Mouse (Mus musculus): ENCODE results near the gene Fancm.
A peak's percentile ranks its signal among the peaks of the same experiment; 100 is the strongest.
"Not testable (repeated sequence)": the region's sequence is repeated elsewhere in the genome, so short reads cannot be mapped to it uniquely, and the experiment has no call there.

Gene Fancm

DNA sequence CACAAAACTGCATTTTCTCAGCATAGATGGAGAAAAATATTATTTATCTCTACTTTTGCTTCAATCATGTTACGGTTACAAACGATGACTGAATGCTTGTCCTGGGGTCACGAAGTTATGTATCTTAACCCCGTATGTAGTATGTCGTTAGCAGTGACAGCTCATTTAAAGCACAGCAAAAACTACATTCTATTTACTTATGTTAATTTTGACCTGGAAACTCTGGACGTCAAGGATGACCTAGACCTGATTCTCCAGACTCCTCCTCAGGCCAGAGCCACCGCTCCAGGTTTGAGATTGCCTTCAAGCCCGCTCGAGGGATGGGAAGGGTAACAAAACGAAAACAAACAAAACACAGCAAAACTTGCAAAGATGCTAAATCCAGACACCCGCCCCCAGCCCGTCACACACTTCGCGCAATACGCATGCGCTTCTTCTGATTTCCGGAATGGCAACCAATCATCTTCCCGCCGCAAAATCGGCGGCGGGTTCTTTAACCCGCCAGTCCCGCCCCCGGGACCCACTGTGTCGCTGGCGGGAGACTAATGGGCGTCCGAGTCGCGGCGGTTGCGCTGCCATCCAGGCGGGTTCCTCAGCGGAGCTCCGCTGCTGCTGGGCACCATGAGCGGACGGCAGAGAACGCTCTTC is at the start of gene Fancm:
TSS of gene Fancm (plus strand) at position 519 of the 648 bp plus-strand sequence.
- peak; percentile 88 to 91 for DNase-seq

DNA sequence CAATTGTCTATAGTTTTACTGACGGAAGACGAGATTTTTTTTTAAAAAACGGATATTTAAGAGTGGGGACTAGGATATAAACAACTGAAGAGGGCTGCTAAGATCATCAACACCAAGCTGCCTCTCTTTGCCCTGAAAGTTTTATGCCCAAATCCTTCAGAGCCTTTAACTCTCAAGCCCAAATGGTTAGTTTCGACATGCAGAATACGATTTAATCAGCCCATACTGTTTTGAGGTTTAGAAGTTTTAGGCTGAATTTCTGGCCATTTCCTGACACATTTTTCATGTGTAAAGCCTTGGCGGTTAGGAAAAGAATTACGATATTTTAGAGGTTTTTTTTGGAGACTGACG is 39.6 kb upstream of the Fancm start:
- DNase-seq = no peak

DNA sequence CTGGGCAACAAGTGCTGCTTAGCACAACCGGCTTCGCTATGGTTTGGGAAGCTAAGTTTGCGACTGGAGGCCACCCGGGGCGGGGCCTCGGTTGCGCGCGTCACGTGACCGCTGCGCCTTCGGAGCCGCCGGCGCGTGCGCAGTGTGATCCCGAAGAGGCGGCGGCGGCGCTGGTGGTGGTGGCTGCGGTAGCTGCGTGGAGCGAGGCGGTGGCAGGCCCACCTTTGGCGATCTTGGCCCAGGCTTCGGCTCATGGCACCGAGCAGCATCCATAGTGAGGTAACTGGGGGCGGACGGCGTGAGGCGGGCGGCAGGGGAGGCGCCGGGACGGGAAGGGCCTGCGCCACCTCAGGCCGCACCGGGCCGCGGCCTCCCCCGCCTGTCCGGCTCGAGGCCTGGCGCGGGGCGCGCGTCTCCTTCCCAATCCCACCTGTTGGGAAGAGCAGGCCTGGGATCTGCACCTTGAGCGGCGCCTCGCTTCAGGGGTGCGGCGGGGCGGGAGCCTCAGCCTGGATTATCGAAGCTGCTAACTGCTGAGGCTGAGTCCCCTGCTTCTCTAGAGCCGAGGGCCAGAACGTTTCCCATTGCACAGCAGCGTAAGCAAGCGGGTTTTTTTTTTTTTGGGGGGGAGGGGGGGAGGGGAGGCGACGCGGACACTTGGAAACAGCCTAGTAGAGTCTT is 39.1 kb upstream of the Fancm start, which contains the start of gene Prpf39:
TSS of gene Prpf39 (plus strand) at position 144 of the 681 bp plus-strand sequence.
- DNase-seq = peak; percentile 90 to 92

- DNase-seq = no peak
Observed at GRCm38 (mm10) chr12:65036892-65037545, 38.4 kb upstream of the Fancm start.

DNA sequence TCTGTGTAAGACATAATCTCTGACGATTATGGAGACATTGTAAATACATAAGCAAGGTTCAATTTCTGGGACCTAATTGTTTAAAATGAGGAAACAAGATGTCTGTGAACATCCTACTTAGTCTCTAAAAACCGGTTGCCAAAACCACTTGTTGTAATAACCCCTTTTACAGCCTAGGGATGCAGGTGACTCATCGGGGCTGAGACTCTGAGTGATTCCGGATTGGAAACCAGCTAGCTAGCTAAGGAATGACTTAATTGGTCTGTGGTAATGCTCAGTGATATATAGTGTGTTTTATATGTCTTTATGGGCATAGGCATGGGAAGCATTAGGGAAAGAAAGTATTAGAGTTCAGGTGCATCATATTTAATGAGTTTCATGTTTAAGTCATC is 37.9 kb upstream of the Fancm start:
- DNase-seq = no peak

GRCm38 (mm10) chr12:65048799-65049198 is 26.6 kb upstream of the Fancm start:
- DNase-seq = no peak

DNA sequence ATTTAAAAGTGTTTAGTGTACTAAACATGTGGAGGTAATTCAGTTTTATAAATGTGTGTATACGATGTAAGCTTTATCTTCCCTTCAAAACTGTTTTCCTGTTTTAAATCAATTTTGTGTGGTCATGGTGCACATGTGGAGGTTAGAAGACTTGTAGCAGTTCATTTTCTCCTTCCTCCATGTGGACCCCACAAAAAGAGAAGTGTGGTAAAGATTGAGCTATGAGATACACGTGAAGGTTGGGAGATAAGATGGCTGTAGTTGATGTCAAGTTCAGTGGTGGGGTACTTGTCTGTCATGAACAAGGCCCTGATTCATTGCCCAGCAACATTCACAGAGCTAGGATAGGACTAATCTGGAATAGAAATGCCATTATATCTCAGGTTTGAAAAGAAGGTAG is 17.2 kb upstream of the Fancm start:
- no peak for DNase-seq

DNA sequence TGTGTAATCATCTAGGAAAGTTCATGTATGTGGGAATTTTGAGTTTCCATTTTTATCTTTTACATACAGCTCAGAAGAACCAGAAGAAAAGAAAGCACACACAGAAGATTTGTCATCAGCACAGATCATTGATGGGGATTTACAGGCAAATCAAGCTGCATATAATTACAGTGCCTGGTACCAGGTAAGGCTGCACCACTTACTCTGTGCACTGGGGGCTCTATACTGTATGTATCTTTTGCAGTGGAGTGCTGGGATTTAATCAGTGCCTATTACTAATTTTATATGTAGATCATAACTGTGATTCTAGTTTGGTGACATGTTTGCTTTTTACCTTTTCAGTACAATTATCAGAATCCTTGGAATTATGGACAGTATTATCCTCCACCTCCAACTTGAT is 14.3 kb upstream of the Fancm start:
- DNase-seq = no peak

GRCm38 (mm10) chr12:65065241-65065640 is 10.2 kb upstream of the Fancm start:
- peak; percentile 9 to 20 for DNase-seq

DNA sequence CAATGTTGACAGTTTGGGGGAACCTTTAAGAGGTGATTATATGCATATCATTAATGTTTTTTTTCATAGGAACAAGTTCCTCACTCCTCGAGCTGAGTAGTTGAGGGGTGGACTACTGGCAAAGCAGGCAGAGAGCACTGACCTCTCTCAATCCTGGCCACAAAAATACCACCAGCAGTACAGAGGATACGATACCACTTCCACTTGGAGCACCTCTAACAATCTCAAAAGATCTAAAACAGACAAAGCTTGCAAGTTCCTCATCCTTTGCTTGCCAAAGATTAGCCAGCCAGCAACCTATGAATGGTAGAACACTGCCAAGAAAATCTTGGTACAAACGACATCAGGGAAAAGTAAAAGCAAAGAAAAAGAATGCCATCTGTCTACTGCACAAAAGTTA is 9.2 kb upstream of the Fancm start:
- no peak for DNase-seq

DNA sequence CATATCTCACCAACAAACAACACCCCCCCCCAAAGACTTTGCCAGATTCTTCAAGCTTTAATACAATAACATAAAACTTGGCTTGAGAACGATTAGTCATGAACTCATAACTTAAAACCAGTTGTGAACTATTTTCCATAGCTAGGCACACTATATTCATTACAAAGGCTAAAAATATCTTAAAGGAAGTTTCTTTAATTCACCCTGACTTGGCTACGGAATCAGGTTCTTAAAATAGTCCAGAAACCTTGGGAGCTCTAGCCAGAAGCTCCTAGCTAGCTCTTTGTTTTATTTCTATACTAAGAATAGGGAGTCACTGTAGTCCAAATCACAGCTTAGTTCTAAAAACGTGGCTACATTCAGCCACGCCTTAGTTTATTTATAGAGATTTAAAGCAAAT is 7.0 kb upstream of the Fancm start:
- DNase-seq = no peak

GRCm38 (mm10) chr12:65072911-65073610 is 2.3 kb upstream of the Fancm start:
- no peak for DNase-seq

GRCm38 (mm10) chr12:65073611-65074178 is 1.7 kb upstream of the Fancm start, which contains the start of gene Fkbp3:
TSS of gene Fkbp3 (minus strand) at chr12:65074007.
- DNase-seq = peak; percentile 98

DNA sequence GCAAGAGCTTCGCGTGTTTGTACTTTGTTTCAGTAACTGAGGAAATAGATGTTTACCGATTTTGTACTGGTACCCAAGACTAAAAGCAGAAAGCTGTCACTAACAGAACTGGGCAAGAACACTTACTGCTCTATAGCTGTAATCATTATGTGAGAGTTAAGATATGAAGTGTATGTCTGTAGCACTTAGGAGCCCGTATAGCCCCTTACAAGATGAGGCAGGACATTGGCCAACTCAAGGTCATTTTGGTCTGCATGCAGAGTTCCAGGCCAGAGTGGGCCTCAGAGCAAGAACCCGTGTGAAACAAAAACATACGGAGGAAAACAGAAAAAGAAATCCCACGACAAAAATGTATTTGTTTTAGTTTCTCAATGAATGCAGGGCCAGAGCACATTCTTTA is 752 bp upstream of the Fancm start:
- DNase-seq = no peak

DNA sequence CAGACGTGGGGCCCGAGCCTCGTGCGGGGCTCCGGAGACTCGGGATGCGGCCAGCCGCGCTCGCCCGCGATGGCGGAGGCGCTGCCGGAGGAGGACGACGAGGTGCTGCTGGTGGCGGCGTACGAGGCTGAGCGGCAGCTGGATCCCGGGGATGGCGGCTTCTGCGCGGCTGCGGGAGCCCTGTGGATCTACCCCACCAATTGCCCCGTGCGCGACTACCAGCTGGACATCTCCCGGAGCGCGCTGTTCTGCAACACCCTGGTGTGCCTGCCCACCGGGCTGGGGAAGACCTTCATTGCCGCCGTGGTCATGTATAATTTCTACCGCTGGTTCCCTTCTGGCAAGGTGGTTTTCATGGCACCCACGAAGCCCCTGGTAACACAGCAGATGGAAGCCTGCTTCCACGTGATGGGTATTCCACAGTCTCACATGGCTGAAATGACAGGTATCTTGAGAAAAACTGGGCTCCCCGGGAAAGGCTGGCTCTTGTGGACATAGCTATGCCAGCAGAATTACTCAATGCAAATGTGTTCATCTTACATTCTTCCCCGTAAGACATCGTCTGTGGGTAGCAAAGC is 419 bp downstream of the Fancm start:
- DNase-seq = no peak

- no peak for DNase-seq
Observed at GRCm38 (mm10) chr12:65076906-65077305, 1.5 kb downstream of the Fancm start.

GRCm38 (mm10) chr12:65108746-65109145 is 33.3 kb downstream of the Fancm start:
- DNase-seq = no peak

GRCm38 (mm10) chr12:65111503-65111902 is 36.1 kb downstream of the Fancm start:
- DNase-seq = no peak

DNA sequence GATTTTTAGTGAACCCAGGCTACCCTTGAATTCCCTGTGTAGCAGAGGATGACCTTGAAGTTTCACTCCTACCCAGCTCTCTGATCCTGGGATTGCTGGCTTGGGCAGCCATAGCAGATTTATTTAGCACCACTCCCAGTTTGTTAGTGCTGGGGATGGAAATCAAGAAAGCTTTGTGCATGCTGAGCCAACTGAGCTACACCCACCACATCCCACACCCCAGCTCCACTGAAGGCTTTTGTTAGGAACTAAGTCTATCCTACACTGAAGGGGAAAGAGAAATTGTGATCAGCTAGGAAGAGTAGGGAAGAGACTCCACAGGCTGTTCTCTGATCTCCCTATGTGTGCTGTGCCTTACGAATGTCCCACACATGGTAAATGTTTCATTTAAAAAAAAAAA is 37.4 kb downstream of the Fancm start:
- no peak for DNase-seq

DNA sequence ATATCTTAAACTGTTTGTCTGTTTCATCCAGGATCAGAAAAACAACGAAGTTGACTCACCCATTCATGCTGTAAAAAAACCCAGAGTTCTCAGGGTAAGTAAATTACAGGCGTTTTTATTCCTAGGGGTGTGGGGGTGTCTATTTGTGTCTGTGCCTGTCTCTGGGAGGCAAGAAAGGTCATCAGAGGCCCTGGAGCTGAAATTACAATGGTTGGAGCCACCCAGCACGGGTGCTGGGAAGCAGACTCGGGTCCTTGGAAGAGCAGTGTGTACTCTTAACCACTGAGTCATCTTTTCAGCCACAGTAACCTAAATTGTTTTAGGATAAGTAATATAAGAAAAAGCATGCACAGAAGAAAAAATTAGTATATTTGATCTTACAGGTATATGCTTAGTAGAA is 38.5 kb downstream of the Fancm start:
- no peak for DNase-seq

- DNase-seq = not testable (repeated sequence)
Observed at GRCm38 (mm10) chr12:65114978-65115377, 39.6 kb downstream of the Fancm start.

- no peak for DNase-seq
Observed at GRCm38 (mm10) chr12:65118968-65119367, 43.6 kb downstream of the Fancm start.

DNA sequence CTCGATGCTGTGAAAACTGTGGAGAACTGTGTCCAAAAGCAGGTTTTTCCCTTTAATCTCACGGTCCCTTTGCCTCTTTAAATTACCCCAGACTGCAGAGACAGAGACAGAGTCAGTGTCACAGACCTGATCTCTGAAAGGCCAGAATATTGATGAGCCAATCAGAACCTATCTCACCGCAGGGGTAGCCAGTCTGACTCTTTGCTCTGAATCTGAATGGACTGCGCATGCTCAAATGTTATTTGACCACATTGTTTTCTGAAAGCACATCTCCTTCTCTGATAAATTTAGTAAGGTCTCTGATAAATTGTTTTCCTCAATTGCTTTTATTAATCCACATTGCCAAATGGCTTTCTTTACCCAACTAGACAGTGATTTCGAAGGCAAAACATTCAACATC is 44.0 kb downstream of the Fancm start:
- no peak for DNase-seq
